Mouse (Mus musculus) kidney, postnatal 14 days (tissue): ENCODE measurements at regions not wholly inside any gene's neighbourhood (a gene's known extent, or its start where the extent isn't known, plus 50 kb on each side); places are given as distances from the start of the nearest gene placed in this dataset.

Experiments used
- DNase-seq: peaks from one replicate; pipeline ENCODE4 v3.0.0; 2022; ENCODE audit warnings: mixed read lengths

GRCm38 (mm10) chr13:101096221-101096620 is 263.0 kb upstream of the Slc30a5 start:
- no peak for DNase-seq

- DNase-seq = no peak
These were observed 262.0 kb upstream of the Slc30a5 start for GRCm38 (mm10) chr13:101095057-101095831.

DNA sequence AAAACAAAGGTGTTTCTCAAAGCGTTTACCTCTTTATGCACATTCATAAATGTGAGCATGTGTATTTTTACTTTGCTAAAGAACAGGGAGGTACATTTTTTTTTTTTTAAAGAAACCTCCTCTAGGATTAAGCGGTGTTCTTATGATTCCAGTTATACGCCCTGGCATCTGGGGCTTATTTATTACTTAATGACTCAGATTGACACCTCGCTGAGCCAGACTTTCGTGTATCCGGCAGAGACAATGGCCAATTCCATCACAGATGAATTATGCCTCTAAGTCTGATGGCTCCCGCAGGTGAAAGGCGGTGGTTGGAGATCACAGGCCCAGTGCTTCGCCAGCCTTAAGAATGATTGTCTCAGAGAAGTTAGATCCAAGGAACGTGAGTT is 259.5 kb upstream of the Slc30a5 start:
- no peak for DNase-seq

DNA sequence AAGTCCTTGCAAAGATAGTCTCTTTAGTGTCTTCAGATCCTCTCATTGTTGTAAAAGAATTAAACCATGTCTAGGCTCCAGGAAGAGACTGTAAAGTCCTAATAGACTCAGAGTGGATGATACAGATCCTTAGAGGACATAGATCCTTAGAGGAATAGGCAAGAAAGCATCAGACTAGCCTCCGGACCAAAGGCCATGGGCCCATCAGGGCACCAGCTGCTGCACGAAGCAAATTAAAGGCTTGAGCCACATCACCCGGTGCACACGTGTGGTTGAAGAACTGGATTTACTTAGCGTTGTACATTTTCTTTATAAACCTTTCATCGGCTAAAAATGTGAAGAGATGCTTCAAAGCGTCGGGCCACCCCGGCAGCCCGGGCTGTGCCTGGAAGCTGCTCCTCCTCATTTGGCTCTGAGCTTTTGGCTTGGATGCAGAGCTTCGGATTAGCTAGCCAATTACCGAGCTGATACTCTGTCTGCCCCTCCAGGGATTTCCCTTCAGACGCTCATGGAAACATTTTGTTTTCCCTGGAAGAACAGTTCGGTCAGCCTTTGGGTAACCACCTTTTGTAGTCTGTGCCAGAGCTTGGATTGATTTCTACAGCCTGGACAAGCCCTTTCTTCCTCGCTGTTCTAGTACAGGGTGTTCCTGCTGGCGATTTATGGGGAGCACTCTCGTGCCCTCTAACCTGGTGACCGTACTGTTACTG is 259.0 kb upstream of the Slc30a5 start:
- peak; percentile 34 for DNase-seq

DNA sequence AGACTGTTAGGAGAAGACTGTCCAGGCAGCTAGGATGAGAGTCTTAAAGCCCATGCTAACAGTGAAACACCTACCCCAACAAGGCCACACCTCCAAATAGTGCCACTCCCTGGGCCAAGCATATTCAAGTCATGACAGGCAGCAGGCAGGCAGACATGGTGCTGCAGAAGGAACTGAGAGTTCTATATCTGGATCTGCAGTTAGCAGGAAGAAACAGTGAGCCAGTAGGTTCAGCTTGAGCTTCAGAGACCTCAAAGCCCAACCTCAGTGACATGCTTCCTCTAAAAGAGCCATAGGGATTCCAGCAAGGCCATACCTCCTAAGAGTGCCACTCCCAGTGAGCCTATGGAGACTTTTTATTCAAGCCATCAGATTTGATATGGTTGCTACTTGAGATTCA is 252.0 kb upstream of the Slc30a5 start:
- no peak for DNase-seq

DNA sequence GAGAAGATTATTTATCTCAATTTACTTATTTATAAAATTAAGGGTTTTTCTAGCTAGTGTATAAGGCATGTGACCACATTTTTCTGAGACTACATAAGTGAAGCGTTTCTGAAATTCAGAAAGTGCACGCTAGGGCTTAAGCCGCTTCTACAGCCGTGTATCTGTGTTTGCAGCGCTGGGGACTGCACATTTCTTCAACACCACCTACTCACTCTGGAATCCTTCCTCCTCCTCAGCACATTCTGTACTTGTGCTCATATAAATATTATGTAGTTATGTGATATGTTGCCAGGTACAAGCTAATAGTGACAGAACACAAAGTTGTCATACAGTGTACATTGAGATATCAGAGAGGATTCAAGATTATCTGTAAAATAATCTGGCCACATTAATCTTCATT is 251.0 kb upstream of the Slc30a5 start:
- no peak for DNase-seq

GRCm38 (mm10) chr13:101083416-101083815 is 250.2 kb upstream of the Slc30a5 start:
- no peak for DNase-seq

- DNase-seq = no peak
These were observed 235.3 kb upstream of the Slc30a5 start for GRCm38 (mm10) chr13:101068489-101068888.

GRCm38 (mm10) chr13:101062582-101062981 is 229.4 kb upstream of the Slc30a5 start:
- no peak for DNase-seq

- DNase-seq = no peak
These were observed 228.3 kb upstream of the Slc30a5 start for GRCm38 (mm10) chr13:101061233-101062144.

DNA sequence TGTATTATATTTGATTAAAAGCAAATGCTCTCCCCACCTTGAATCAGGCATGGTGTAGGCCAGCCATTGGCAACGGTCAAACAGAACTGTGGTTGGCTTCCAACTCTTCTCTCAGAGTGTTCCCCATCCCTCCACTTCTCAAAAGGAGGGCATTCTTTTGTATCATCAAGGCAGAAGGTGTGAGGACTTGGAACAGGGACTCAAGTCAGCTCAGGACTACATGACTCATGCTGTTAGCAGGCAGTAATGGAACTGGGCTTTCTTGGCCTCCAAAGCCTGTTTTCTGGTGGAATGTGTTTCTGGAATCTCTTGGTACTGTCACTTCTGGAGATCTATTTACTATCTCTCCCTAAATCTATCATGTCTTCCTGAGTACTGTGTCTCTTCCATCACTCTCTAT is 216.3 kb upstream of the Slc30a5 start:
- no peak for DNase-seq

DNA sequence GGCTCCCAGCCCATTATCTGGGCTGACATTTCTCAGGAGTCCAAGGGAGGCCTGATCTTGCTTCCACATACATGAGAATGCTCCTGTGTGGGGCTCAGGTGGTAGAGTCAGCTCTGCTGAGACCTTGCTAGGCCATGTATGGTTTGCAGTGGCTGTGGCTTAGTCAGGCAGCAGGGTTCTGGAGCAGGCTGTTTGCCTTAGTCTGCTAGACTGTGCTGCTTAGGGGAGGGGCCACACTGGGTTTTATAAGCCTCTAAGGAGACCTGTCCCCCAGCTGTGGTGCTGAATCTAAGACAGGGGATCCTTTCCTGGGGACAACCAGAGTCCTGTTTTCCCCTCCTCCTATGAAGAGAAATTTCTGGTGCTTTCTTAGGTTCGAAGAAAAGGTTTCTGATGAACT is 199.4 kb upstream of the Slc30a5 start:
- peak; percentile 24 for DNase-seq

GRCm38 (mm10) chr13:101026043-101026442 is 192.8 kb upstream of the Slc30a5 start:
- DNase-seq = no peak

- no peak for DNase-seq
These were observed 192.3 kb upstream of the Slc30a5 start for GRCm38 (mm10) chr13:101025488-101025887.

GRCm38 (mm10) chr13:101024971-101025370 is 191.7 kb upstream of the Slc30a5 start:
- no peak for DNase-seq

DNA sequence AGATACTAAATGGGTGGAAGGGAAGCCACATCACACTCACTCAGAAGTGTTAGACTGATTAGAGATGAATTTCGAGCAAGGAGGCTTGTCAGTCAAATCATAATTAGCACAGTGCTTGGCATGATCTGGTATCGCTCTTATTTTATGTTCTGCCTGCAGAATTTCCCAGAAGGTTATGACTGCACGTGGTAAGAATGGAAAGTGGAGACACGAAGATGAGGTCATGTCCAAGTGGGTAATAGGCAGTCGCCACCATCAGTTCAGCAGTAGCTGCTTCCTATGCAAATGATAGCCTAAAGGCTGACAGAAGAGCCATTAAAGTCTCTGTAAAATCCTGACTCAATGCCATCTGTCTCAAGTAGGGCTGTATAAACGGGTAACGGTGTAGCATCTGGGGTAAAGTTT is 186.0 kb upstream of the Slc30a5 start:
- no peak for DNase-seq

GRCm38 (mm10) chr13:101017041-101017440 is 183.8 kb upstream of the Slc30a5 start:
- DNase-seq = no peak

DNA sequence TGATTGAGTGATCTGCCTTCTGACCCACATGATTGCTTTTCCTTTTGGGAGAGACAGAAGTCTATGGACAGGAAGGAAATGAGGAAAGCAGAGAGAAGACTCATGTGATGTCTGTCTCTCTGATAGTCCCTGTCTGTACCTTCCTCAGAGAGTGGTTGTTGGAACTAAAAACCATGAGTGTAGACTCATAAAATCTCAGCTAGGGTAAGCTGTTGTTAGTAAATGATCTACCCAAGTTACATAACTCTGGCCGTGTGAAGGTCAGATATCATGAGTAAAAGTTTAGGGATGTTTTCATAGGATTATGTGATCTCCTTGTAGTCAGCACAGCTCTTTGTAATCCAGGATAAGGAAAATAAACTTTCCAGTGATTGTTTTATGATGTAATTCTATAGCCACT is 183.0 kb upstream of the Slc30a5 start:
- DNase-seq = peak; percentile 14

- DNase-seq = no peak
These were observed 182.2 kb upstream of the Slc30a5 start for GRCm38 (mm10) chr13:101015435-101015834.

DNA sequence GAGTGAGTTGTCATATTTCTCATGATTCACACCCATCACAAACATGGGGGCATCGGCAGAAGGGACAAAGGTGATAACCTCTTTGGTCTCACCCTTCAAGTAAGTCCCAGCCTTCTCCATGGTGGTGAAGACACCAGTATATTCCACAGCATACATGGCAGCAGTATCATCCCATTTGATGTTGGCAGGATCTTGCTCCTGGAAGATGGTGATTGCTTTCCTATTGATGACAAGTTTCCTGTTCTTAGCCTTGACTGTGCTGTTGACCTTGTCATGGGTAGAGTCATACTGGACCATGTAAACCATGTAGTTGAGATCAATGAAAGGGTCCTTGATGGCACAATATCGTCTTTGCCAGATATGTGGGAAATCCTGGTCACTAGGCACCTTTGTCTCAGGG is 180.4 kb upstream of the Slc30a5 start:
- DNase-seq = no peak

DNA sequence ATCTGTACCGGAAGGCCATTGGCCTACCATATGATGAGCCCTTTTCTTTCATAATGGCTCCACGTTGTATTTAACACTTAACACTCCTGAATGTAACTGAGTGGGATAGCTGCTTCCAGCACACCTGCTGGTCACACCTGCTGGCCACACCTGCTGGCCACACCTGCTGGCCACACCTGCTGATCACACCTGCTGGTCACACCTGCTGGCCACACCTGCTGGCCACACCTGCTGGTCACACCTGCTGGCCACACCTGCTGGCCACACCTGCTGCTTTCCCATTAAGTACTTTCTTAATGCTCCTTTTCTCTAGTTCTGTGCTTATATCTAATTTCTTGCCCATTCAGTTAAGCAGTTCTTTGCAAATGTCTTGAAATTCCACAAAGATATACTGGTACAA is 157.4 kb upstream of the Slc30a5 start:
- no peak for DNase-seq

- peak; percentile 6 for DNase-seq
These were observed 155.7 kb upstream of the Slc30a5 start for GRCm38 (mm10) chr13:100988671-100989531.
